Mouse (Mus musculus): Measurements from ENCODE around the gene Aipl1. TPM values are rescaled to one million over a fixed set of nuclear protein-coding genes. Genes with fewer than 3 reads are reported as not detected.
"Not testable (repeated sequence)": the region's sequence is repeated elsewhere in the genome, so short reads cannot be mapped to it uniquely, and the experiment has no call there.

Gene Aipl1
- polyA plus RNA-seq, 3 experiments from 2014 or later: 0.15 TPM; not detected in 2

- no peak for ATAC-seq
Observed at GRCm38 (mm10) chr11:72011955-72012354, 25.4 kb downstream of the Aipl1 start.

GRCm38 (mm10) chr11:72010940-72011722, 26.2 kb downstream of the Aipl1 start:
- peak; percentile 41 for ATAC-seq

- ATAC-seq: no peak
Observed at GRCm38 (mm10) chr11:72010367-72010766, 26.9 kb downstream of the Aipl1 start.

GRCm38 (mm10) chr11:72005547-72005946, 31.8 kb downstream of the Aipl1 start:
- no peak for ATAC-seq

- ATAC-seq: no peak
Observed at GRCm38 (mm10) chr11:72003171-72003570, 34.1 kb downstream of the Aipl1 start.

- ATAC-seq: no peak
Observed at GRCm38 (mm10) chr11:72002138-72002853, 35.0 kb downstream of the Aipl1 start.

GRCm38 (mm10) chr11:72000194-72000593, 37.1 kb downstream of the Aipl1 start:
- peak; percentile 68 for ATAC-seq

GRCm38 (mm10) chr11:71996805-71997204, 40.5 kb downstream of the Aipl1 start:
- no peak for ATAC-seq

- peak; percentile 89 for ATAC-seq
Observed at GRCm38 (mm10) chr11:71995968-71996511, 41.3 kb downstream of the Aipl1 start.

- no peak for ATAC-seq
Observed at GRCm38 (mm10) chr11:71992438-71992837, 44.9 kb downstream of the Aipl1 start.

GRCm38 (mm10) chr11:71991541-71991940, 45.8 kb downstream of the Aipl1 start:
- no peak for ATAC-seq

GRCm38 (mm10) chr11:71989407-71989806, 47.9 kb downstream of the Aipl1 start:
- not testable (repeated sequence) for ATAC-seq

GRCm38 (mm10) chr11:71987159-71988150, 49.9 kb downstream of the Aipl1 start:
- ATAC-seq: no peak

GRCm38 (mm10) chr11:71985783-71986182, 51.5 kb downstream of the Aipl1 start:
- no peak for ATAC-seq

GRCm38 (mm10) chr11:71985101-71985711, 52.1 kb downstream of the Aipl1 start:
- ATAC-seq: no peak

GRCm38 (mm10) chr11:71984093-71984492, 53.2 kb downstream of the Aipl1 start:
- ATAC-seq: no peak

Other genes with a start within 250 kb of the Aipl1 start
- 10 to 100 TPM in 1 of 3 experiments, 1 to 10 TPM in 2; 2.4 to 38.2 (median 2.6) TPM for gene Pimreg, start 4.5 kb upstream of the Aipl1 start, polyA plus RNA-seq (2017; shearing (Covaris generic))
- not detected for gene Pitpnm3, start 98.3 kb upstream of the Aipl1 start, polyA plus RNA-seq (2017; shearing (Covaris generic))
- gene Gm43951, start 169.3 kb upstream of the Aipl1 start, polyA plus RNA-seq (2017; shearing (Covaris generic)): not detected
- gene 4933427D14Rik, start 169.9 kb upstream of the Aipl1 start, polyA plus RNA-seq (2017; shearing (Covaris generic)): 10 to 100 TPM; 16.7 to 27.9 (median 22.9) TPM
- 100 to 1,000 TPM; 106 to 179 (median 111) TPM for gene Txndc17, start 170.0 kb upstream of the Aipl1 start, polyA plus RNA-seq (2017; shearing (Covaris generic))
- gene Med31, start 178.1 kb upstream of the Aipl1 start, polyA plus RNA-seq (2017; shearing (Covaris generic)): 10 to 100 TPM; 18.1 to 26.9 (median 22.3) TPM
- gene Slc13a5, start 229.7 kb upstream of the Aipl1 start, polyA plus RNA-seq (2017; shearing (Covaris generic)): not detected